Mouse (Mus musculus): Measurements from ENCODE around the gene Arih2.

DNA sequence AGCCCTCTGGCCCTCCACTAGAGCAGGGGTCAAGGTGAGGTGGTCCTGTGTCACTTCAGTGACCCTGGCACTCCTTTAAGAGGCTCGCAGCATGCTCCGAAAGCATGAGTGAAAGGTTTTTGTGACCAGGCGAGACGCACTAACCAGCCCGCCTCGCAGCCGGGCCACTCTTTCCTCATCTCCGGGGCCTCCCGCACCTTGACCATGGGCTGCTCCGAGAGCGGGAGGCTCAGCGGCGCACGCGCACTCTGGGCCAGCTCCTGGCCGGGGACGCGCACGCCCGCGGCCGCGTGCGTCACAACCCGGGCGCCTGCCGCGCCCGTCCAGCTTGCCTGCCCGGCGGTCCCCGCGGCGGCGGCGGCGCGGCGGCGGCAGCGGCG is 42.6 kb upstream of the Arih2 start:
- TF ChIP-seq CTCF (IDR thresholded peaks at IDR 0.05; ENCODE audit: low read depth) (no peak), EP300 (IDR thresholded peaks at IDR 0.05; ENCODE audit: low read depth) (no peak)
